Mouse (Mus musculus): ENCODE data around the gene Cox14.

- TF ChIP-seq CTCF (IDR thresholded peaks at IDR 0.05; ENCODE audit: extremely low read depth, insufficient read length, insufficient replicate concordance, low read depth, low read length) (no peak), POLR2A (IDR thresholded peaks at IDR 0.05; ENCODE audit: low read depth, low read length) (no peak)
These were observed 21.8 kb upstream of the Cox14 start for GRCm38 (mm10) chr15:99703676-99704040.

All from small intestine, adult 2 months (tissue).